Mouse (Mus musculus): Measurements from ENCODE around the gene Timm17b.
"Not testable (repeated sequence)": the region's sequence is repeated elsewhere in the genome, so short reads cannot be mapped to it uniquely, and the experiment has no call there.

Gene Timm17b

GRCm38 (mm10) chrX:7898880-7899874 lies at the start of gene Timm17b, which contains the start of gene Pqbp1:
Timm17b (plus strand) TSS chrX:7899357.
Pqbp1 (minus strand) TSS chrX:7899269.
- peak; percentile 86 to 94 for DNase-seq

- peak; percentile 47 for DNase-seq
Observed at GRCm38 (mm10) chrX:7854578-7854977, 44.6 kb upstream of the Timm17b start.

DNA sequence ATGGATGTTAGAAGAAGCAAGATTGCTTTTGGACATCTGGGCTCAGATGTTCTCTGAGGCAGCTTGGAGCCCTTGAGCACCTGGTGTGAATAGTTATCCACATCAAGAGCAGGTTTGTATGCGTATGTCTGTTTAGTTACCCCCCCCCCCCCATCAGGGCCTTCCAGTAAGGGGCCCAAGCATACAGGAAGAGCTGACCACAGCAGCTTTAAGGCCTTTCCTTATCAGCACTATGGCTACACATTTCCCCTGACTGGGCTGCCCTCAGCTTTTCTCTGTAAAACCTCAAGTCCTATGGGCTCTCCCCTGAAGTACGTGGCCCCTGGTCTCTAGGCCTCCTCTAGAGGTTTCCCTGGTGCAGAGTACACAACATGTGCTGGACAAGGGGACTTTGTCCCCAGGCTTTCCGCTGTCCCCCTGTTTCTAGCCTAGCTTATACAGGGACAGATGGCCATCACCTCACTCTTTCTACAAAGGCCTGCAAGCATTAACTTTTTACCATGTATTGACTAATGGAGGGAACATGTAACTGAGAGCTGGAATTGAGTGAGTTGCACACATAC lies 39.9 kb upstream of the Timm17b start:
- DNase-seq: no peak

DNA sequence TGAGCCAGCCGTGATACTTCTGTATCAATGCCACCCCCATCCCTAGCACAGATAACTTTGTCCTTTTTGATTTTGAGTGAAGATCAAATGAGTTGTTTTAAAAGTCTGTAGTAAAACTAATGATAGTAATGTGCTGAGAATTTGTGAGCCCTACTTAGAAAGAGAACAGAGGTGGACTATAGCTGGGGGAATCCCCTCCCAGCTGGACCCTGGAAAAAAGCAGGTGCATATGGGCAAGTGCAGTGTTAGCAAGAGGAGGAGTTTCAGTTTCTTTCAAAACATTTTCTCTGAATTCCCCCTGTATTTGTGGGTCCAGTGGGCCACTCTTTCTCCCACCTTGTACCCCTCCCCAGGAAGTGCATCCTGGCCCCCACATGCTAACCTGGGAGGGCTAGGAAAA lies 36.0 kb upstream of the Timm17b start:
- no peak for DNase-seq

DNA sequence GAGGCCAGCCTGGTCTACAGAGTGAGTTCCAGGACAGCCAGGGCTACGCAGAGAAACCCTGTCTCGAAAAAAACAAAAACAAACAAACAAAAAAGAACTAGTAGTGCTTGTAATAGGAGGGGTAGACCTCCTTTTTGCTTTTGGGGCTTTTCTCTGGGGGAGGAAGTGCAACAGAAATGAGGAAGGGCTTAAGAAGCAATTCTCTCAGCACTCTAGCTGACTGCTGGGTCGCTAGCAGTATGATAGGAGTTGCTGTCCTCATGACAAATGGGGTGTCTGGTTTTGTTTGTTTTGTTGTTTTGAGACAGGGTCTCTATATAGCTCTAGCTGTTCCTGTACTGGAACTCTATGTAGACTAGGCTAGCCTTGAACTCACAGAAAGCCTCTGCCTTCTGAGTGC lies 34.6 kb upstream of the Timm17b start:
- no peak for DNase-seq

DNA sequence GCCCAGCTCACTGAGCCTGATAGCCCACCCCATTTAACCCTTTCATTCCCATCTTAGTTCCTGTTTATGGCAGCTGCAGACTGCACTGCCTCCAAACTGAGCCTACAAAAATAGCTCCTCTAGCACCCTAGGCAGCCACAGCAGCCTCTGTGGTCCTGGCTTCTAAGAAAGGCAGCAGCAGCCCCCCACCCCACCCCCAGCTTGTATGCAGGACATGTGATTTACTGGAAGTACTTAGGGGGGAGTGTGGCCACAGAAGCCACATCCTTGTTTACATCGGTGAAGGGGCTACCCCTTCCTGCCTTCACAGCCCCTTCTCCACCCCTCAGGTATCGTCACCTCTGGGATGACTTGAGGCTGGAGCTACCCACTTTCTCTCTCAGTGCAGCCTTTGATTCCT lies 33.8 kb upstream of the Timm17b start:
- DNase-seq: no peak

DNA sequence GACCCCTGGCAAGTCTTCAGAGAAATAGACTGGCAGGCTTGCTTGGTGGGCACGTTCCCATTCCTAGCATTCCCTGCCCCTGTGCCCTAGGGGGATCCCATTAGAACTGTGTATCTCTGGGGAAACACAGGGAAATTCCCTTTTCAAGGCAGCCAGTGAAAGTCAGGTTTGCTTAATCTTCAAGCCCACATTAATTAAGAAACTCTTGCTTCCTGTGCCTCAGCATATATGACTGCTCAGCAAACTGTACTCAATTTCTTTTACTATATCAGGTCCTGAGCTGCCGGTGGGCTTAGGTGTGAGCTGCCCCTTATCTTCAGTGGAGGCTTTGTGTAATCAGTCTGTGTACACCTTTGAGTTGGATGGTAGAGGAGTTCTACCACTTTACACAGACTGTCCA lies 33.4 kb upstream of the Timm17b start:
- DNase-seq: no peak

DNA sequence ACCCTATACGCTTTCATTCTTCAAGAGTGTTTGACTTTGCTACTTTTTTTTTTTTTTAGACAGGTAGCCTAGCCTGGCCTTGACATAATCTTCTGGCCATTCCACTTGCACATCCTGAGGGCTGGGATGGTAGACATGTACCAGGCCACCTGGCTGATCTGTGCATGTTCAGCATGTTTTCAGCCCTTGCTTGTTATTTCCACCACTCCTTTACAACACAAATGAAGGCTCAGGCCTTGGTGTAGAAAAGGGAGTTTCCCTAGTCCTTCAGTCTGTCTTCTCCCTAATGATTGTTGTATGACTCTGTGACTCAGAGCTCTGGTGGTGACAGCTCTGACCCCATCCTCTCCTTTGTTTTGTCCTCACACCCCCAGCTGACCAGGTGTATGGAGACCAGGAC lies 32.0 kb upstream of the Timm17b start:
- no peak for DNase-seq

- no peak for DNase-seq
Observed at GRCm38 (mm10) chrX:7868506-7868905, 30.7 kb upstream of the Timm17b start.

GRCm38 (mm10) chrX:7869826-7870225 lies 29.3 kb upstream of the Timm17b start:
- DNase-seq: no peak

GRCm38 (mm10) chrX:7878007-7878419 lies 21.1 kb upstream of the Timm17b start, which contains the start of gene Pim2:
Pim2 (plus strand) TSS chrX:7878262.
- peak; percentile 86 to 92 for DNase-seq

DNA sequence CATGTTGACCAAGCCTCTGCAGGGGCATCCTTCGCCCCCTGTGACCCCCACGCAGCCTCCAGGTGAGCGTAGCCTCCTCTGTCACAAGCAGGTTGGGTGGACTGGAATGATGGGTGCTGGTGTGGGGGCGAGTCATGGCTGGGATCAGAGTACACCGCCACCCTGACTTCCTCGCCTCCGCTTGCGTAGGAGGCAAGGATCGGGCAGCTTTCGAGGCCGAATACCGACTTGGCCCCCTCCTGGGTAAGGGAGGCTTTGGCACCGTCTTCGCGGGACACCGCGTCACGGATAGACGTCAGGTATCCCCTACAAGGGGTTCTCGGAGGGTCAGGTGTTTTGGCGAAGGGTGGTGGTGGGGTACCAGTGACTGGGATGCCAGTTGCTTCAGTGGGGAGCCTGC lies 20.7 kb upstream of the Timm17b start:
- peak; percentile 31 to 46 for DNase-seq

GRCm38 (mm10) chrX:7879819-7880218 lies 19.3 kb upstream of the Timm17b start:
- peak; percentile 70 to 82 for DNase-seq

- DNase-seq: peak; percentile 78 to 89
Observed at GRCm38 (mm10) chrX:7883841-7884567, 15.2 kb upstream of the Timm17b start, which contains the start of gene Slc35a2. Slc35a2 (plus strand) TSS chrX:7884028.

GRCm38 (mm10) chrX:7898211-7898610 lies 946 bp upstream of the Timm17b start:
- DNase-seq: no peak

GRCm38 (mm10) chrX:7904441-7904840 lies 5.3 kb downstream of the Timm17b start:
- no peak for DNase-seq

DNA sequence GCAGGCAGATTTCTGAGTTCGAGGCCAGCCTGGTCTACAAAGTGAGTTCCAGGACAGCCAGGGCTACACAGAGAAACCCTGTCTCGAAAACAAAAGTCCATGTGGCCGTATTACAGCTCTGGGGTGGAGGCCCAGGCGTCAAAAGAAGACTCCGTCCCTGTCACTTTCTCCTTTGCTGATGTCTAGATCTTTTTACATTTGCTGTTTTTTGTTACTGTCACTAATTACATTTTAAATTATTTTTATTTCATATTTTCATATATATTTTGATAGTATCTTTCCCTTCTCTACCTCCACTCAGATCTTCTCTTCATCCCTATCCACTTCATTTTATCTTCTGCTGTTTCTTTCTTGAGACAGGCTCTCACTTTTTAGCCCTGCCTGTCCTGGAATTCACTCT lies 8.6 kb downstream of the Timm17b start, which contains the start of gene Gm10491:
Gm10491 (minus strand) TSS at position 101 of the 400 bp plus-strand sequence.
- DNase-seq: no peak

DNA sequence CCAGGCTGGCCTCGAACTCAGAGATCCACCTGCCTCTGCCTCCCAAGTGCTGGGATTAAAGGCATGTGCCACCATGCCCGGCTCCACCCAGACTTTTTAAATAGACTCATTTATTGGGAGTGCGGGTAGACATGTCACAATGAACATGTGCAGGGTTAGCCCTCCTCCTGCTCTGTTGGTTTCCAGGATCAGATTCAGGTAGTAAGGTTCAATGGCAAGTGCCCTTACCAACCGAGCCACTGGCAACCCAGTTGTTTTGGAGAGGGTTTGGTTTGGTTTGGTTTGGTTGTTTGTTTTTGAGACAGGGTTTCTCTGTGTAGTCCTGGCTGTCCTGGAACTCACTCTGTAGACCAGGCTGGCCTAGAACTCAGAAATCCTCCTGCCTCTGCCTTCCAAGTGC lies 10.1 kb downstream of the Timm17b start, which contains the start of gene Gm10490:
Gm10490 (plus strand) TSS at position 301 of the 400 bp plus-strand sequence.
- DNase-seq: not testable (repeated sequence)

DNA sequence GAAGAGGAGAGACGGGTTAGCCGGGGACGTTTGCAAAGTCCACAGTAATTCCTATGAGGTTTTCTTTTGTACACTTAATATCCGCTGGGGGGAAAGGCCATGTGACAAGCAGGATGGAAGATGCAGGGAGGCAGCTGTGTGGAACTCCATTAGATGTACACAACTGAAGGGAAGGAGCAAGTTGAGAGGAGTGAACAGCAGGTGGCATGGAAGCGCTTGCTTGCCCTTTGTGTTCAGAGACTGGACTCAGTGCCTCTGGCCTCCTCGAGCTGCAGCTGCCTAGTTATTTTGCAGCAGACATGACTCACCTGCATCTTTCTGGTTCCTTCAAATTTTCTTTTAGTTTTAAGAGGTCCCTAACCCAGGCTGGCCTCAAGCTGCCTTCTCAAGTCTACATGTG lies 11.3 kb downstream of the Timm17b start:
- no peak for DNase-seq

GRCm38 (mm10) chrX:7915669-7916068 lies 16.5 kb downstream of the Timm17b start:
- not testable (repeated sequence) for DNase-seq

DNA sequence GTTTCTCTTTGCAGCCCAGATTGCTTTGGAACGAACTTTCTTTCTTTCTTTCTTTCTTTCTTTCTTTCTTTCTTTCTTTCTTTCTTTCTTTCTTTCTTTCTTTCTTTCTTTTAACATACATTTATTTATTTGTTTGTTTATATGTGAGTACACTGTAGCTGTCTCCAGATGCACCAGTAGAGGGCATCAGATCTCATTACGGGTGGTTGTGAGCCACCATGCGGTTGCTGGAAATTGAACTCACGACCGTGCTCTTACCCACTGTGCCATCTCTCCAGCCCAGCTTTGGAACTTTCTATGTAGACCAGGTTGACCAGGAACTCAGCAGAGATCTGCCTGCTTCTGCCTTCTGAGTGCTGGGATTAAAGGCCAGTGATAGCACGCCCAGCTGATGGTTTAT lies 18.8 kb downstream of the Timm17b start:
- DNase-seq: not testable (repeated sequence)

DNA sequence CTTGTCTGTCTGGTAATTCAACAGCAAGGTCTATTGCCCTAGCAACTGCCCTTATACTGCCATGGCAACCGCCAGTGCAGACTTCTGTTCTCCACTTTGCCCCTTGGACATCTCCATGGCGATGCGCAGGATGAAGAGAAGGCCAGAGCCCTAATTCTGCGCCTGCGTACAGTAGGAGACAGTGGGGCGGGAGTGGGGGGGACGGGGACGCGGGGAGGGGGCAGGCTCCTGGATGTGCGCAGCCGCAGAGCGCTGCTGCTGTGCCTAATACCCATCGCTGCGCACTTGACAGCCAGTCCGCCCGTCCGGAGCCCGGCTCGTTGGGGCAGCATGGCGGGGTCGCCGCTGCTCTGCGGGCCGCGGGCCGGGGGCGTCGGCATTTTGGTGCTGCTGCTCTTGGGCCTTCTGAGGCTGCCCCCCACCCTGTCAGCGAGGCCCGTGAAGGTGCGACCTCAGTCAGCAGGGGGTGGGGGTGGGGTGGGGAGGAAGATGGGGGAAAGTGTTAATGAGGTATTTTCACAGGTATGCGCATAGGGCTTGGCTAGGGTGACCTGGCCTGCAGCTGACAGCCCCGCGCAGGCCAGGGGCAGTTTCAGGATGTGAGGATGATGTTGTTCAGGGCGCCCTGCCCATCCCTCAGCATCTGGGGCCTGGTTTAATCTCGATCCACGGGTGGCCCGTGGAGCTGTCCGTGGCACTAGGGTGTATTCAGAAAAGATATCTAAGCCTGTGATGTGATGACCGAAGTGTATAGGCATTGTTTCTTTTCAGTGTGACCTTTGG lies 20.6 kb downstream of the Timm17b start, which contains the start of gene Pcsk1n:
Pcsk1n (plus strand) TSS at position 222 of the 783 bp plus-strand sequence.
- DNase-seq: peak; percentile 69 to 79
